Mouse (Mus musculus): ENCODE results near the gene Nox4.

Nox4 gene

GRCm38 (mm10) chr7:87245856-87246579, at the start of gene Nox4:
Nox4 (plus strand) TSS chr7:87246096.
- in situ Hi-C loops (cut with MboI, MseI): no loop called here

GRCm38 (mm10) chr7:87204751-87205150, 41.1 kb upstream of the Nox4 start:
- in situ Hi-C loops (cut with MboI, MseI): no loop called here

- in situ Hi-C loops (cut with MboI, MseI): no loop called here
Measured at GRCm38 (mm10) chr7:87221712-87222111, 24.2 kb upstream of the Nox4 start.

- in situ Hi-C loops (cut with MboI, MseI): no loop called here
Measured at GRCm38 (mm10) chr7:87222751-87223150, 23.1 kb upstream of the Nox4 start.

- in situ Hi-C loops (cut with MboI, MseI): no loop called here
Measured at GRCm38 (mm10) chr7:87225617-87226016, 20.3 kb upstream of the Nox4 start.

GRCm38 (mm10) chr7:87227051-87227948, 18.6 kb upstream of the Nox4 start:
- in situ Hi-C loops (cut with MboI, MseI): no loop called here

- in situ Hi-C loops (cut with MboI, MseI): no loop called here
Measured at GRCm38 (mm10) chr7:87229502-87229901, 16.4 kb upstream of the Nox4 start.

- in situ Hi-C loops (cut with MboI, MseI): no loop called here
Measured at GRCm38 (mm10) chr7:87241139-87241538, 4.8 kb upstream of the Nox4 start.

- in situ Hi-C loops (cut with MboI, MseI): no loop called here
Measured at GRCm38 (mm10) chr7:87246580-87246934, 661 bp downstream of the Nox4 start.

GRCm38 (mm10) chr7:87246940-87247339, 1.0 kb downstream of the Nox4 start:
- in situ Hi-C loops (cut with MboI, MseI): no loop called here

- in situ Hi-C loops (cut with MboI, MseI): no loop called here
Measured at GRCm38 (mm10) chr7:87247926-87248325, 2.0 kb downstream of the Nox4 start.

GRCm38 (mm10) chr7:87252071-87252470, 6.2 kb downstream of the Nox4 start:
- in situ Hi-C loops (cut with MboI, MseI): no loop called here

GRCm38 (mm10) chr7:87277225-87277624, 31.3 kb downstream of the Nox4 start:
- in situ Hi-C loops (cut with MboI, MseI): no loop called here

- in situ Hi-C loops (cut with MboI, MseI): no loop called here
Measured at GRCm38 (mm10) chr7:87303726-87304315, 57.9 kb downstream of the Nox4 start.

GRCm38 (mm10) chr7:87321571-87321970, 75.7 kb downstream of the Nox4 start:
- in situ Hi-C loops (cut with MboI, MseI): no loop called here

- in situ Hi-C loops (cut with MboI, MseI): no loop called here
Measured at GRCm38 (mm10) chr7:87322085-87322484, 76.2 kb downstream of the Nox4 start.

GRCm38 (mm10) chr7:87330782-87331558, 85.1 kb downstream of the Nox4 start:
- in situ Hi-C loops (cut with MboI, MseI): no loop called here

- in situ Hi-C loops (cut with MboI, MseI): no loop called here
Measured at GRCm38 (mm10) chr7:87345598-87345997, 99.7 kb downstream of the Nox4 start.

GRCm38 (mm10) chr7:87352818-87353217, 106.9 kb downstream of the Nox4 start:
- in situ Hi-C loops (cut with MboI, MseI): no loop called here

GRCm38 (mm10) chr7:87367834-87368233, 121.9 kb downstream of the Nox4 start:
- in situ Hi-C loops (cut with MboI, MseI): no loop called here

- in situ Hi-C loops (cut with MboI, MseI): no loop called here
Measured at GRCm38 (mm10) chr7:87369131-87369530, 123.2 kb downstream of the Nox4 start.

- in situ Hi-C loops (cut with MboI, MseI): no loop called here
Measured at GRCm38 (mm10) chr7:87370789-87371188, 124.9 kb downstream of the Nox4 start.

Measured in T-helper 17 cell (primary cell).